Mouse (Mus musculus): ENCODE measurements around the gene Hdac11. TPM values are rescaled to one million over a fixed set of nuclear protein-coding genes. Genes with fewer than 3 reads are reported as not detected.

Hdac11 gene
- polyA plus RNA-seq, 1 experiment from 2014 or later: 30.6 TPM

- peaks cover 18% of the 10 kb centered on the region; the same call in 1 of the 2 replicates for H3K4me1 ChIP-seq (replicated peaks)
- no peak for ATAC-seq (ENCODE audit: low read depth)
- WGBS: 76% methylated on average over 2 of the region's 2 CpGs
- H3K36me3 ChIP-seq: no peaks in the 10 kb centered on the region
- no peaks in the 10 kb centered on the region for H3K27me3 ChIP-seq
- no peak overlapping the region for H3K27ac ChIP-seq (replicated peaks)
- no peak overlapping the region for H3K9ac ChIP-seq
- no peak overlapping the region for H3K4me3 ChIP-seq
- no peak overlapping the region for H3K4me2 ChIP-seq
- no peaks in the 10 kb centered on the region for H3K9me3 ChIP-seq
These were observed 24.9 kb downstream of the Hdac11 start for GRCm38 (mm10) chr6:91181320-91181719.

DNA sequence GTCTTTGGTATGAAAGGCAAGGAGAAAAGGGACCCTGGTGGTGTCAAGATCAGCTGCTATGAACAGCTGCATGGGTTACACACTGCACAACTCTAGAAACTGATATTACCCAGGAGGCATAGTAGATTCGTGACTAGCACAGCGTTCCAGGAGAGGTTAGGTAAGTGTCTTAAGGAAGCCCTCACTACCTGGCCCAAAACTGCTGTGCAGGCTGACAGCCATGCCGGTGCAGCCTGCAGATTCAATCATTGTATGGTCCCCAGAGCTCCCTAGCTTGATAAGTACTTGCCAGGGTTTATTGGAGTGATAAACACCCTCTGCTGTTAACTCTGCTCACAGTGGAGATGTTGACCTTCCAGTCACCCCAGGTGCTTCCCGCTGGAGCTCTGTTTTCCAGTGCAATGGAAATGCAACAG, 25.6 kb downstream of the Hdac11 start:
- Histone ChIP-seq H3K9ac (no peak overlapping the region), H3K27me3 (no peaks in the 10 kb centered on the region), H3K27ac (replicated peaks) (no peak overlapping the region), H3K4me3 (no peak overlapping the region), H3K36me3 (no peaks in the 10 kb centered on the region), H3K4me1 (replicated peaks) (peaks cover 18% of the 10 kb centered on the region; the same call in 1 of the 2 replicates), H3K9me3 (no peaks in the 10 kb centered on the region), H3K4me2 (no peak overlapping the region)
- ATAC-seq (ENCODE audit: low read depth): no peak
- 59% methylated on average over 4 of the region's 4 CpGs for WGBS

GRCm38 (mm10) chr6:91183041-91183440, 26.6 kb downstream of the Hdac11 start:
- Histone ChIP-seq H3K27ac (replicated peaks) (no peak overlapping the region), H3K4me1 (replicated peaks) (peaks cover 18% of the 10 kb centered on the region; the same call in 1 of the 2 replicates), H3K9me3 (no peaks in the 10 kb centered on the region), H3K9ac (no peak overlapping the region), H3K27me3 (no peaks in the 10 kb centered on the region), H3K4me2 (no peak overlapping the region), H3K36me3 (no peaks in the 10 kb centered on the region), H3K4me3 (no peak overlapping the region)
- no peak for ATAC-seq (ENCODE audit: low read depth)
- WGBS: 44% methylated on average over 1 of the region's 1 CpGs

DNA sequence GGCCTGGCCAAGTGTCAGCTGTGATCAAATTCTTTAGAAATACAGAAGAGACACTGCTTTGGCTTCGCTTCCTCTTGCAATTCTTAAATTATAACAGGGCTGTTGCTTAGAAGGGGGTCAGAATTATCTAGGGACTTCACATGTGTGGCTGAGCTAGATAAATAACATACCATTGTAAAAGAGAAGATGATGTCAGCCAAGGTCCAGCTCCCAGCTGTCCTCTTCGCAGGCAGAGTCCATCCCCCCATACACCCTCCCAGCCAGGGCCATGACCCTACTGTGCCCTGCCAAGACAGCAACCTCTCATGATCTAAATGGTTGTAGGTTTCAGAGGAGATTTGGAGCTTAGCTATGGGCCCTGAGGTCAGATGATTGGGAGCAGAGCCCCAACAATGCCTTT, 27.5 kb downstream of the Hdac11 start:
- no peak for ATAC-seq (ENCODE audit: low read depth)
- Histone ChIP-seq H3K27ac (replicated peaks) (no peak overlapping the region), H3K9ac (no peak overlapping the region), H3K9me3 (no peaks in the 10 kb centered on the region), H3K4me2 (no peak overlapping the region), H3K4me1 (replicated peaks) (peaks cover 18% of the 10 kb centered on the region; the same call in 1 of the 2 replicates), H3K4me3 (no peak overlapping the region), H3K27me3 (no peaks in the 10 kb centered on the region), H3K36me3 (no peaks in the 10 kb centered on the region)
- 74% methylated on average over 2 of the region's 2 CpGs for WGBS

DNA sequence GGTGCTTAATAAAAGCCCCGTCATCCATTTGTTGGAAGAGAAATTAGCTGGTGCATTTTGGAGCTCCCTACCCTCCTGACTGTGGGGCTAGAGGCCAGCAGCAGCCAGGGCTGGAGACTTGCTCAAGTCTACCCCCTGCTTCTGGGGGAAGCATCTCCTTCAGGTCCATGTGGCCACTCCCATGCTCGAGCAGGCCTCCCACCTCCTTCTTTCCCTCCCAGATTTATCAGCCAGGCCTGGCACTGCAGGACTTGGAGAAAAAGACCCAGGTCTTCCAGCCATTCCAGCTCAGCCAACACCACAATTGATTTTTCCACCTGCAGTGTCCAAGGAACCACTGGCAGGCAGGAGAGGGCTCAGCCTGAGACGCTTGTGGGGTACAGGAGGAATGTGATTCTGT, 28.3 kb downstream of the Hdac11 start:
- 72% methylated on average over 3 of the region's 3 CpGs for WGBS
- no peak for ATAC-seq (ENCODE audit: low read depth)
- H3K4me3 ChIP-seq: no peak overlapping the region

GRCm38 (mm10) chr6:91185502-91185901, 29.0 kb downstream of the Hdac11 start:
- Histone ChIP-seq H3K9ac (no peak overlapping the region), H3K27me3 (no peaks in the 10 kb centered on the region), H3K4me3 (no peak overlapping the region), H3K9me3 (no peaks in the 10 kb centered on the region), H3K4me2 (no peak overlapping the region), H3K36me3 (no peaks in the 10 kb centered on the region), H3K27ac (replicated peaks) (no peak overlapping the region), H3K4me1 (replicated peaks) (peaks cover 15% of the 10 kb centered on the region; the same call in 1 of the 2 replicates)
- WGBS: 90% methylated on average over 5 of the region's 5 CpGs
- no peak for ATAC-seq (ENCODE audit: low read depth)

More for the DNA sequence above, 28.3 kb downstream of the Hdac11 start:
- Histone ChIP-seq H3K4me2 (no peak overlapping the region), H3K27me3 (no peaks in the 10 kb centered on the region), H3K9me3 (no peaks in the 10 kb centered on the region), H3K27ac (replicated peaks) (no peak overlapping the region), H3K4me1 (replicated peaks) (peaks cover 18% of the 10 kb centered on the region; the same call in 1 of the 2 replicates), H3K36me3 (no peaks in the 10 kb centered on the region), H3K9ac (no peak overlapping the region)

GRCm38 (mm10) chr6:91186161-91186931, 29.9 kb downstream of the Hdac11 start:
- Histone ChIP-seq H3K4me1 (replicated peaks) (peaks cover 9% of the 10 kb centered on the region; the same call in 1 of the 2 replicates), H3K9me3 (no peaks in the 10 kb centered on the region), H3K27me3 (no peaks in the 10 kb centered on the region), H3K27ac (replicated peaks) (no peak overlapping the region), H3K9ac (no peak overlapping the region), H3K36me3 (no peaks in the 10 kb centered on the region), H3K4me2 (no peak overlapping the region), H3K4me3 (no peak overlapping the region)
- WGBS: 60% methylated on average over 4 of the region's 4 CpGs
- no peak for ATAC-seq (ENCODE audit: low read depth)

DNA sequence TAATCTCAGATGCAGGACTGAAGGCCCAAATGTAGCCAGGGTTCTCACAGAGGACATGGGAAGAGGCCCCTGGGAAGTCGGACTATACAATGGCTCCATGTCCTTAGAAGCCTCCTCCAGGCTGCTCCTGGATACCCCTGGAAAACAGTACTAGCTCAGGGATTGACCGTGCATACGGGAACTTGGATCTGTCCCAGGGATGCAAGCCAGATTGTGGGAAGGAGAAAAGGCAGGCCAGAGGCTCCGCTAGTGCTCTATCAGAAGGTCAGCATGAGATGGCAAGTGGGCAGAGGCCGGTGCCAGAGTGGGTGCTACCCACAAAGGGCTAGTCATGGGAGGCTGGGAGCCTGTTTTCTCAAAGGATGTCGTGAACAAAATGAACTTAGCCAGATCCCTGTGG, 30.5 kb downstream of the Hdac11 start:
- Histone ChIP-seq H3K27me3 (no peaks in the 10 kb centered on the region), H3K4me3 (no peak overlapping the region), H3K36me3 (no peaks in the 10 kb centered on the region), H3K4me2 (no peak overlapping the region), H3K27ac (replicated peaks) (no peak overlapping the region), H3K9me3 (no peaks in the 10 kb centered on the region), H3K9ac (no peak overlapping the region), H3K4me1 (replicated peaks) (peaks cover 9% of the 10 kb centered on the region; the same call in 1 of the 2 replicates)
- 75% methylated on average over 6 of the region's 6 CpGs for WGBS
- no peak for ATAC-seq (ENCODE audit: low read depth)

DNA sequence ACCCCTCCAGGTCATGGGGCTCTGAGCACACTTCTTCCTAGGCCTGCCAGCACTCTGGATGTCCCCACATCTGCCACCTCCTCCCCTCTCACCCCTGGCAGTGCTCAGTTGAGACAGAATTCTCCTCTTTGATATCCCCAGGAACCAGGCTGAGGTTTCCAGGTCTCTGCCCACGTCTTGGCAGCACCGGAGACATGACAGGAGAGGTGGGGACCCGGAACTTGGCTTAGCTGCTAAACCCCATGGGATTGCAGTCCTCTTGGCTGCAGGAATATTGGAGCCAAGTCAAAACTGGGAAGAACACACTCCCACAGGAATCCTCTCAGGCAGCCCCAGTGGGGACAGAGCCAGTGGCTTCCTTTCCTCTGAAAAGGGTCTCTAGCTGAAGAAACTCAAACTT, 31.4 kb downstream of the Hdac11 start:
- Histone ChIP-seq H3K36me3 (no peaks in the 10 kb centered on the region), H3K9me3 (no peaks in the 10 kb centered on the region), H3K4me3 (no peak overlapping the region), H3K4me2 (no peak overlapping the region), H3K27me3 (no peaks in the 10 kb centered on the region), H3K27ac (replicated peaks) (no peak overlapping the region), H3K4me1 (replicated peaks) (no peaks in the 10 kb centered on the region), H3K9ac (no peak overlapping the region)
- no peak for ATAC-seq (ENCODE audit: low read depth)
- WGBS: 83% methylated on average over 3 of the region's 3 CpGs

DNA sequence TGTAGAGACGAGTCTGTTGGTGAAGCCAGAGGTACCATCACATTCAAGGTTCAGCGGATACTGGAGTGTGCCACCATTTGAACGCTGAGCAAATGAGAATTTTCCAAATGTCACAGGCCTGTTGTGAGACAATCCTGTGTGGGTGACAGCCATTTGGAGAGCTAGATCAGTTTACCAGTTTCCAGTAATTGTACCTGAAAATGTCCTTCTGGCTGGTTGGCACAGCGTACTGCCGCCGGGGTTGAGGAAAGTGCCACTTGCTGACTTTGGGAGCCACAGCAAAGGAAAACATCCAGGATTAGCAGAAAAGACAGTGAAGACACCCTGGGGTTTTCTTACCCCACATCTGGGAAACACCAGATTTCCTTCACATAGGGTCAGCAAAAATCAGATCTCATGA, 33.5 kb downstream of the Hdac11 start:
- no peaks in the 10 kb centered on the region for H3K36me3 ChIP-seq
- H3K4me2 ChIP-seq: no peak overlapping the region
- no peak for ATAC-seq (ENCODE audit: low read depth)
- no peak overlapping the region for H3K4me3 ChIP-seq
- H3K9me3 ChIP-seq: no peaks in the 10 kb centered on the region
- no peak overlapping the region for H3K27ac ChIP-seq (replicated peaks)
- WGBS: 80% methylated on average over 6 of the region's 6 CpGs
- no peaks in the 10 kb centered on the region for H3K27me3 ChIP-seq
- no peak overlapping the region for H3K9ac ChIP-seq
- no peaks in the 10 kb centered on the region for H3K4me1 ChIP-seq (replicated peaks)

GRCm38 (mm10) chr6:91191465-91191864, 35.0 kb downstream of the Hdac11 start:
- Histone ChIP-seq H3K27me3 (no peaks in the 10 kb centered on the region), H3K4me2 (no peak overlapping the region), H3K9me3 (no peaks in the 10 kb centered on the region), H3K4me1 (replicated peaks) (no peaks in the 10 kb centered on the region), H3K4me3 (no peak overlapping the region), H3K27ac (replicated peaks) (no peak overlapping the region), H3K36me3 (no peaks in the 10 kb centered on the region), H3K9ac (no peak overlapping the region)
- 47% methylated on average over 2 of the region's 2 CpGs for WGBS
- no peak for ATAC-seq (ENCODE audit: low read depth)

GRCm38 (mm10) chr6:91192421-91192820, 36.0 kb downstream of the Hdac11 start:
- no peak overlapping the region for H3K4me2 ChIP-seq
- no peak for ATAC-seq (ENCODE audit: low read depth)
- WGBS: 73% methylated on average over 3 of the region's 3 CpGs

More at GRCm38 (mm10) chr6:91192421-91192820, 36.0 kb downstream of the Hdac11 start:
- Histone ChIP-seq H3K27me3 (no peaks in the 10 kb centered on the region), H3K4me1 (replicated peaks) (no peaks in the 10 kb centered on the region), H3K9me3 (no peaks in the 10 kb centered on the region), H3K27ac (replicated peaks) (no peak overlapping the region), H3K9ac (no peak overlapping the region), H3K4me3 (no peak overlapping the region), H3K36me3 (no peaks in the 10 kb centered on the region)
